Mouse (Mus musculus) forebrain, embryonic 12.5 days (tissue): ENCODE results near the gene Tcl1. TPM values are rescaled to one million over a fixed set of nuclear protein-coding genes. Genes with fewer than 3 reads are reported as not detected.

Source experiments
- ATAC-seq: fragments of 200-750 bp; cut with Nextera tagmentation; 2 replicates; pipeline ENCODE4 v1.8.0; 2017; ENCODE audit warnings: moderate TSS enrichment; ENCODE audit not compliant: low FRiP score
- H3K27ac ChIP-seq: fragments of 300-500 bp; sonication (generic); 2 replicates; pipeline ENCODE4 v1.5.1; 2016; ENCODE audit warnings: mild to moderate bottlenecking
- H3K27me3 ChIP-seq: fragments of 300-500 bp; sonication (generic); 2 replicates; pipeline ENCODE4 v1.6.1; 2016; ENCODE audit warnings: mild to moderate bottlenecking
- H3K36me3 ChIP-seq: fragments of 300-500 bp; sonication (generic); replicated peaks from 2 replicates; pipeline ENCODE4 v1.6.1; 2016; ENCODE audit warnings: mild to moderate bottlenecking
- H3K4me1 ChIP-seq: fragments of 300-500 bp; sonication (generic); 2 replicates; pipeline ENCODE4 v1.6.1; 2016
- H3K4me2 ChIP-seq: fragments of 300-500 bp; sonication (generic); 2 replicates; pipeline ENCODE4 v1.6.1; 2016; ENCODE audit warnings: mild to moderate bottlenecking, moderate library complexity
- H3K4me3 ChIP-seq: fragments of 300-500 bp; sonication (generic); replicated peaks from 2 replicates; pipeline ENCODE4 v1.5.1; 2016; ENCODE audit warnings: mild to moderate bottlenecking
- H3K9ac ChIP-seq: fragments of 300-500 bp; sonication (generic); 2 replicates; pipeline ENCODE4 v1.6.1; 2016; ENCODE audit warnings: mild to moderate bottlenecking
- H3K9me3 ChIP-seq: fragments of 300-500 bp; sonication (generic); 2 replicates; pipeline ENCODE4 v1.6.1; 2016
- WGBS: fragments of 180-500 bp; shearing (Covaris S2); methylation state at CpG from one replicate; pipeline ENCODE4 v1.1.7; 2016; 5-methylcytosine and 5-hydroxymethylcytosine counted together
- polyA plus RNA-seq: library from polyadenylated mRNA; unstranded; fragments of >200 nt; fragmentation: Nextera tagmentation; extraction: Ambion mirVana; gene quantifications from 2 replicates; pipeline ENCODE4 v1.2.1, GENCODE M21; 2016

Gene Tcl1
- polyA plus RNA-seq = not detected in 2 replicates

DNA sequence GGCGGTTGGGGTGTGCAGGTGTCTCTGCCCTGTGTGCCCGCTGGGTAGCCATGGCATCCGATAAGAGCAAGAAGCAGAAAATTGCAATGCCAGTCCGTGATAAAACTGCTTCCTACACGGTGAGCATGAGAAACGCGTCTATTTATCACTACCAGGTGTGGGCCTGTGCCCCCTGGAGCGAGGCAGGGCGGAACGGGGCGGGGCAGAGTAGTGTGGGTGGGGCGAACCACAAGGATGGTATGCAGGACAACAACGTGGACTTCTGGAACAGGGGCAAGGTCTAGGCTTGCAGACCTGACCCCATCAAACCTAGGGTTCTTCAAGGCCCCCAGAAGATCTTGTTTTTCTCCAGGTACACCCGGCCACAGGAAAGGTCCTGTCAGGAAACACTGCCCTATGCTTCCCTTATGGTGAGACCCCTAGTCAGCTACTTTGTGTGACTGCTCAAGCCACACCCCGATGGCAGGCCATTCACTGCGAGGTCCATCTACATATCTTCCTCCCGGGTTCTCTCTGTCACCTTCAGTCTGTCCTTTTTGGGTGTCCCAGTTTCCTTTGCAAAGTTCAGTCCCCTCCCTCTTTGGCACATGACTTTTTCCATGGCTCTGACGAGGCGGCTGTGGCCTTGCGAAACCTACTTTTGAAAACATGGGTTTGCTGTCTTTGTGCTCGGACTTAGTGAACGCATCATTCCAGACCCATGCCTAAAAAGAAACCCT, at the start of gene Tcl1:
TSS of gene Tcl1 (minus strand) at position 193 of the 719 bp plus-strand sequence.
- H3K9me3 ChIP-seq = no peaks in the 10 kb centered on the region
- no peak within 1 kb of the TSS for H3K4me3 ChIP-seq
- H3K4me1 ChIP-seq = peaks cover 6% of the 10 kb centered on the region; the same call in 1 of the 2 replicates
- no peak within 1 kb of the TSS for H3K9ac ChIP-seq
- WGBS = 90% methylated on average over 22 of the region's 22 CpGs
- no peak within 1 kb of the TSS for H3K4me2 ChIP-seq
- H3K27ac ChIP-seq = no peak within 1 kb of the TSS
- no peaks in the 10 kb centered on the region for H3K36me3 ChIP-seq
- ATAC-seq = no peak
- no peaks in the 10 kb centered on the region for H3K27me3 ChIP-seq

- WGBS = 70% methylated on average over 17 of the region's 17 CpGs
- Histone ChIP-seq H3K27me3 (no peaks in the 10 kb centered on the region), H3K27ac (no peak overlapping the region), H3K4me3 (no peak overlapping the region), H3K9ac (no peak overlapping the region), H3K9me3 (no peaks in the 10 kb centered on the region), H3K4me1 (no peaks in the 10 kb centered on the region), H3K36me3 (no peaks in the 10 kb centered on the region), H3K4me2 (no peak overlapping the region)
- ATAC-seq = no peak
These were observed 48.7 kb upstream of the Tcl1 start for GRCm38 (mm10) chr12:105271016-105271965.

DNA sequence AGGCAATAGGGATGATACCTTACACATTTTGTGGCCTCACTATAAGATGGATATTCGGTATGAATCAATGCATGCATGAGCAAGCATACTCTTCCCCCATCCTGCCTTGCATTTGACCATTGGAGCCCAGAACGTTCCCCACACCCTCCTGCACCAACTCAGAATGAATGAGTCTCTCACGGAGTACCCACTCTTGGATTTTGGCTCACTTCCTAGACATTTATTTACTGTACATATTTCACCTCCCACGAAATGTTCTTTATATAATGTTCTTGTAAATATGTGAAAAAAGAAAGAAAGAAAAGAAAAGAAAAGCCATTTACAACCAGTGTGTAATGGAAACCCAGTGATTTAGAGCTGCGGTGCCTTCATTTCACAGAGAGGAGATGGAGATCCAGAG, 44.5 kb upstream of the Tcl1 start:
- H3K36me3 ChIP-seq = no peaks in the 10 kb centered on the region
- 82% methylated on average over 5 of the region's 5 CpGs for WGBS
- ATAC-seq = no peak
- no peaks in the 10 kb centered on the region for H3K9me3 ChIP-seq
- H3K27me3 ChIP-seq = no peaks in the 10 kb centered on the region
- no peak overlapping the region for H3K27ac ChIP-seq
- H3K4me2 ChIP-seq = no peak overlapping the region
- H3K4me1 ChIP-seq = no peaks in the 10 kb centered on the region
- no peak overlapping the region for H3K4me3 ChIP-seq
- H3K9ac ChIP-seq = no peak overlapping the region

DNA sequence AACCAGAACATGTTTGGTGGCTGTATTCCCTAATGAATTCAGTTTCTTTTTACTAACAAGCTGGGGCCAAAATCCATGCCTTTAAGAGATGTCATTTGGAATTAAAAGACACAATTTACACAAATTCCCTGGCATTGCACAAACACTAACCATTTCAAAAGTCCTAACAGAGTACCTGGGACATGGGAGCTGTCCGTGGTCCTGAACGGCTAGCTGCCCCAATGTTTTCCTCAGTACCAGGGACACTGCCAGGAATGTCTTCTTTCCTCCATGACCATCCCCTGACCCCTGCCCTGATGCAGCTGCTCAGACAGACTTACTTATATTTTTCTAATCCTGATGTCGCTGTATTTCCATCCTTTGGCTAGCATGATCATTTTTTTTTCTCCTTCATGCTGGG, 43.5 kb upstream of the Tcl1 start:
- Histone ChIP-seq H3K27ac (no peak overlapping the region), H3K9ac (no peak overlapping the region), H3K27me3 (no peaks in the 10 kb centered on the region), H3K9me3 (no peaks in the 10 kb centered on the region), H3K4me3 (no peak overlapping the region), H3K4me2 (no peak overlapping the region), H3K36me3 (no peaks in the 10 kb centered on the region), H3K4me1 (no peaks in the 10 kb centered on the region)
- 14% methylated on average over 3 of the region's 3 CpGs for WGBS
- no peak for ATAC-seq

DNA sequence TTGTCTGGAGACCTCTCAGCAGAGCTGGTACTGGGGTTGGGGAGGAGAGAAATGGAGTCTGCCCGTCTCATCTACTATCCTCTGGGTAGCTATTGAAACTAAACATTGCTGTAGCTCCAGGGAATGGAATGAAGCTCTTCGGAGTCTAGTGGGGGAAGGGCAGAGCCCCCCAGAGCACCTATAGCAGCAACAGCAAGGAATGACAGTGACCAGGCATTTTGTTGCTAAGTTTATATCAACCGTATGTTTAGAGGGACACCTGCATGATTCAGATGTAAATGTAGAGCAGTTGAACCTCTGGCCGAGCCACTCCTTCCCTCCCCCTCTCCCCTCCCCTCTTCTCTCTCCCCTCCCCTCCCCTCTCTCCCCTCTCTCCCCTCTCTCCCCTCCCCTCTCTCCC, 36.6 kb upstream of the Tcl1 start:
- Histone ChIP-seq H3K9ac (no peak overlapping the region), H3K4me1 (no peaks in the 10 kb centered on the region), H3K27ac (no peak overlapping the region), H3K4me3 (no peak overlapping the region), H3K27me3 (0 out of 2 replicates have a peak, but pooled peaks cover 3% of the 10 kb centered on the region), H3K36me3 (no peaks in the 10 kb centered on the region), H3K4me2 (no peak overlapping the region), H3K9me3 (no peaks in the 10 kb centered on the region)
- ATAC-seq = no peak
- WGBS = 47% methylated on average over 4 of the region's 4 CpGs

DNA sequence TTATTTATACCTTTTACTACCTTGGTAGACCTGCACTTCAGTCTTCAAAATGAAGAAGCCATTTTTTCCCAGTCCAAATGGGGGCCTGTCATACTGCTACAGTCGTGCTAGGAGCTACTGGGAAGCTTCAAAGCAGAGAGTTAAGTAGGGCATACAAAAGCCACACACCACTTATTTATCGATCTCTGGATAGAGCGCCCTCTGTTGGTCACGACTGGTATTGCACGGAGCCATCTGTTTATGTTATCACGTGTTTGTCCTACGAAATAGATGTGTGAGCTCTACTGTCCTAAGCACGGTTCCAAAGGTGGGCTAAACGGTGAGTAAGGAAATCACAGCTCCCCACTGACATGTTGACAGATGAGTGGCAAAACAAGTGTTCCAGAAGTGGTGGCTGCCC, 36.2 kb upstream of the Tcl1 start:
- Histone ChIP-seq H3K36me3 (no peaks in the 10 kb centered on the region), H3K27ac (no peak overlapping the region), H3K9ac (no peak overlapping the region), H3K4me1 (no peaks in the 10 kb centered on the region), H3K4me3 (no peak overlapping the region), H3K27me3 (0 out of 2 replicates have a peak, but pooled peaks cover 3% of the 10 kb centered on the region), H3K9me3 (no peaks in the 10 kb centered on the region), H3K4me2 (no peak overlapping the region)
- no peak for ATAC-seq
- 11% methylated on average over 9 of the region's 9 CpGs for WGBS

DNA sequence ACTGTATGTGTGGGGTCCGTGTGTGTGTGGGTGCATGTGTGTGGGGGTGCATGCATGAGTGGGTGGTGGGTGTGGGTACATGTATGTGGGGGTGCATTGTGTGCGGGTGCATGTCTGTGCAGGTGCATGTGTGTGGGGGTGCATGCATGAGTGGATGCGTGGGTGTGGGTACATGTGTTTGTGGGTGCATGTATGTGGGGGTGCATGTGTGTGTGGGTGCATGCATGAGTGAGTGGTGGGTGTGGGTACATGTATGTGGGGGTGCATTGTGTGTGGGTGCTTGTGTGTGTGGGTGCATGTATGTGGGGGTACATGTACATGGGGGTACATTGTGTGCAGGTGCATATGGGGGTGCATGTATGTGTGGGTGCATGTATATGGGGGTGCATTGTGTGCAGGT, 31.2 kb upstream of the Tcl1 start:
- no peak overlapping the region for H3K27ac ChIP-seq
- H3K9ac ChIP-seq = no peak overlapping the region
- no peak for ATAC-seq
- H3K27me3 ChIP-seq = 0 out of 2 replicates have a peak, but pooled peaks cover 3% of the 10 kb centered on the region
- 91% methylated on average over 3 of the region's 3 CpGs for WGBS
- no peak overlapping the region for H3K4me2 ChIP-seq
- H3K4me1 ChIP-seq = peaks cover 17% of the 10 kb centered on the region
- H3K36me3 ChIP-seq = no peaks in the 10 kb centered on the region
- H3K4me3 ChIP-seq = no peak overlapping the region
- H3K9me3 ChIP-seq = no peaks in the 10 kb centered on the region

GRCm38 (mm10) chr12:105248763-105249233, 26.2 kb upstream of the Tcl1 start:
- no peak for ATAC-seq
- Histone ChIP-seq H3K4me3 (no peak overlapping the region), H3K4me1 (peaks cover 25% of the 10 kb centered on the region), H3K4me2 (0 out of 2 replicates have a peak overlapping the region, but pooled peaks have one; percentile 6), H3K27me3 (no peaks in the 10 kb centered on the region), H3K9me3 (no peaks in the 10 kb centered on the region), H3K36me3 (no peaks in the 10 kb centered on the region), H3K9ac (no peak overlapping the region), H3K27ac (no peak overlapping the region)
- 18% methylated on average over 9 of the region's 9 CpGs for WGBS

DNA sequence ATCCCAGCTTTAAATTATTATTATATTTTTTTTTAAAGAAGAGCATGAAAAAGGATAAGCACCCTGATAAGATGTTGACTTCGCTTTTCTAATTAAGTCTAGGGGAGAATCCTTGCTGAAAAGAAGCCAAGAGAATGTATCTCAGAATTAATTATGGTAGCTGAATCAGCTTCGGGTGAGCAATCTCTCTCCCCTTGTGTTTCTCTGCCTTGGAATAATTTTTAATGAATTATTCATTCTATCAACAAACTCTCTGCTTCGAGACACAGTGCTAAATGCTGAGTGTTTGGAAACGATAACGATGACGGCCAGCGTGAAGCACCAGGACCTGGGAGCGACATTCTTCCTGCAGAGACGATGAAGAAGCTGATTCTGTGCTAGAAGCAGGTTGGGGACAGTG, 16.5 kb upstream of the Tcl1 start:
- no peak overlapping the region for H3K9ac ChIP-seq
- no peak overlapping the region for H3K27ac ChIP-seq
- H3K27me3 ChIP-seq = no peaks in the 10 kb centered on the region
- H3K9me3 ChIP-seq = no peaks in the 10 kb centered on the region
- ATAC-seq = no peak
- no peak overlapping the region for H3K4me2 ChIP-seq
- no peaks in the 10 kb centered on the region for H3K36me3 ChIP-seq
- 63% methylated on average over 9 of the region's 9 CpGs for WGBS
- H3K4me1 ChIP-seq = no peaks in the 10 kb centered on the region
- H3K4me3 ChIP-seq = no peak overlapping the region

DNA sequence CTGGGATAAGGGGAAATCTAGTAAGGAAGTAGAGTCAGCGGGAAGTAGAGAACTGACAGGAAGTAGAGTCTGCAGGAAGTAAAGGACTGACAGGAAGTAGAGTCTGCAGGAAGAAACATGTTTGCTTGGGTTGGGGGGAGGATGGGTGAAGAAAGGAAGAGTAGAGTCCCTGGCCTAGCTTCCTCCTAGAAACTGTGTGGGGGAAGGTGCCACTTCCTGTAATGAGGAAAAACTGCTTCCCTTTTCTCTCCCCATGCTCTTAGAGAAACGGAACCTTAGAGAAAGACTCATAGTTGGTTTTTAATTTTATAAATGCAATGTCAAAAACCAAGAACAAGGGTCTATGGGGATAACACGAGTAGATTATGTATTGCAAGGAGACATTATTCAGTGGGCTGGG, 12.5 kb upstream of the Tcl1 start:
- WGBS = 80% methylated on average over 3 of the region's 3 CpGs

DNA sequence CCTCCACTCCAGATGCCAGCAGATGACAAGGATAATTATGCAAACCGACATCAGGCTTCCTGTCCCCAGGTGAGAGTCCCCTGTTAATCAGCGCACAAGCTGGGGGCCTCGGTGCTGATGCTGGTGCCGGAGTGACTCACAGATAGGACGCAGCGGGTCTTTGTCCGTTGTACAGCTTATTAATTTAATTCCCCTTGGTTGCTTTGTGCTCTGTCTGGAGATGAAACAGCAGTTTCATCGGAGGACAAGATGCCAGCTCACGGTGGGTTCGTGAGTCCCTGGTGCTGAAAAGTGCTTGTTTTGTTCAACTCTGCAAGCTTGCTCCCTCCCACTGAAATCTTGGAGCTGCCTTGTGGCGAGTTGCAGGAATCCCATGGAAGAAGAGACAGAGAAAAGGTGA, 11.8 kb upstream of the Tcl1 start:
- Histone ChIP-seq H3K4me2 (no peak overlapping the region), H3K27me3 (no peaks in the 10 kb centered on the region), H3K9ac (no peak overlapping the region), H3K36me3 (no peaks in the 10 kb centered on the region), H3K27ac (no peak overlapping the region), H3K9me3 (no peaks in the 10 kb centered on the region), H3K4me3 (no peak overlapping the region), H3K4me1 (no peaks in the 10 kb centered on the region)
- WGBS = 66% methylated on average over 11 of the region's 11 CpGs
- no peak for ATAC-seq

More for the DNA sequence above, 12.5 kb upstream of the Tcl1 start:
- H3K9ac ChIP-seq = no peak overlapping the region
- no peak overlapping the region for H3K4me2 ChIP-seq
- no peak overlapping the region for H3K27ac ChIP-seq
- no peak overlapping the region for H3K4me3 ChIP-seq
- H3K4me1 ChIP-seq = no peaks in the 10 kb centered on the region
- H3K36me3 ChIP-seq = no peaks in the 10 kb centered on the region
- no peak for ATAC-seq
- no peaks in the 10 kb centered on the region for H3K27me3 ChIP-seq
- no peaks in the 10 kb centered on the region for H3K9me3 ChIP-seq

DNA sequence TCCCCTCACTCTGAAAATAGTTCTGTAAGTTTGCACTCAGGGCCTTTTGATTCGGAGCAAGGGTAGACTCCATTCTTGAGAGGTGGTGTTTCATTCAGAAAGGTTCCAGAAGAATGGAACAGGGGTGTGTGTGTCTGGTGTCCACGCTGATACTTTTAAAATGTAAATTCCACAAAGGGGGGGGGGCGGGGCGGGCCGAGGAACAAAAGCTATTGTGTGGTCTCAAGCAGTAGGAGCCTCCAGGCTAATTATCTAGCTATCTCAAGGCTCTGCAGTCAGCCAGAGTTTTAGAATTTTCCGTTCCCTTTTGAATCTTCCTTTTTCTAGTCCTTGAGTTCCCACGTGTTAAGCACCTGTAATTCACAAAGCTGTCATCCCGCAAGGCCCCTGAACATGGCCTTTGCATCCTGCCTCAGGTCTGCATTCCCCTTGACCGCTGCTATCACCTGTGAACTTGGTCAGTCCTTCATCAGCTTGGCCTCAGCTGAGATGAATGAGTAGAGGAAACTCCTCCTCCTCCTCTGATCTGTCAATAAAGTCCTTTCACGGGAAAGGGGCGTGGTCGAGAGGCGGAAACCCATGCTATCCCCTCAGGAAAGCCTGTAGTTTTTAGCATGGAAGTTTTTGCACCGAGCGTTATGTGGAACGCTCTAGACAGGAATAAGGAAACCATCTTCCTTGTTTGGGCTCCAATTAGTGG, 2.2 kb upstream of the Tcl1 start:
- Histone ChIP-seq H3K27me3 (no peaks in the 10 kb centered on the region), H3K27ac (no peak overlapping the region)

More for the DNA sequence above, 2.2 kb upstream of the Tcl1 start:
- H3K9ac ChIP-seq = no peak overlapping the region
- WGBS = 38% methylated on average over 16 of the region's 16 CpGs
- no peaks in the 10 kb centered on the region for H3K9me3 ChIP-seq
- H3K4me2 ChIP-seq = no peak overlapping the region
- no peak overlapping the region for H3K4me3 ChIP-seq
- ATAC-seq = no peak
- H3K4me1 ChIP-seq = peaks cover 6% of the 10 kb centered on the region; the same call in 1 of the 2 replicates
- no peaks in the 10 kb centered on the region for H3K36me3 ChIP-seq
